ENCODE assay signal across 9 mouse cellular contexts in genomic region chr3:138463137-138463536, GRCm38 (mm10). TPM values are rescaled to one million over a fixed set of nuclear protein-coding genes. Genes with fewer than 3 reads are reported as not detected.
DNase-seq lines count a peak whose midpoint lies in the region; ATAC-seq and TF ChIP-seq lines count a peak whose summit lies in the region.
"Had no signal": no experiment of that assay in that cellular context is flagged by ENCODE, and none has a peak within 500 bp of the region (broad histone marks: within the 10 kb centered on the region; RNA-seq: fewer than 3 reads in every experiment).

No protein-coding gene starts in this region.

- DNase-seq in spleen, adult 2 months (ENCODE audit: low read depth in 1 of 2, low spot score in 2 of 2) = no peak
- no peak for DNase-seq in spleen, adult 18-20 months
- DNase-seq in brain, embryonic 18.5 days (ENCODE audit: low read depth, low spot score) = peak; percentile 24
- DNase-seq in right cerebral cortex, postnatal 36 days (ENCODE audit: low spot score in 2 of 2) = no peak

- H3K9ac ChIP-seq in intestine, embryonic 15.5 days = no peak overlapping the region
- H3K9ac ChIP-seq in lung, embryonic 16.5 days (ENCODE audit: low read length) = no peak overlapping the region
- no peak overlapping the region for H3K9ac ChIP-seq in stomach, embryonic 14.5 days (replicated peaks; ENCODE audit: low read depth, low read length)
- no peak overlapping the region for H3K9ac ChIP-seq in heart, embryonic 11.5 days (ENCODE audit: low read depth, low read length)
- H3K9ac ChIP-seq: heart, embryonic 15.5 days had no signal

- no peak overlapping the region for H3K4me3 ChIP-seq in spleen, adult 2 months (ENCODE audit: extremely low read depth, insufficient read depth, insufficient read length)
- H3K4me3 ChIP-seq in intestine, embryonic 15.5 days (replicated peaks) = no peak overlapping the region
- H3K4me3 ChIP-seq in lung, embryonic 16.5 days (ENCODE audit: low read length) = no peak overlapping the region
- no peak overlapping the region for H3K4me3 ChIP-seq in stomach, embryonic 14.5 days (ENCODE audit: low read depth, low read length)
- H3K4me3 ChIP-seq in heart, embryonic 11.5 days (ENCODE audit: low read depth, low read length) = no peak overlapping the region
- H3K4me3 ChIP-seq: heart, embryonic 15.5 days had no signal

- no peak overlapping the region for H3K4me2 ChIP-seq in intestine, embryonic 15.5 days (replicated peaks)
- H3K4me2 ChIP-seq in lung, embryonic 16.5 days (ENCODE audit: low read depth, low read length) = no peak overlapping the region
- no peak overlapping the region for H3K4me2 ChIP-seq in stomach, embryonic 14.5 days (replicated peaks; ENCODE audit: low read depth, low read length)
- H3K4me2 ChIP-seq in heart, embryonic 11.5 days = no peak overlapping the region
- H3K4me2 ChIP-seq: heart, embryonic 15.5 days had no signal

- H3K4me1 ChIP-seq in spleen, adult 2 months (ENCODE audit: control insufficient read depth, insufficient read depth, insufficient read length) = no peaks in the 10 kb centered on the region
- no peaks in the 10 kb centered on the region for H3K4me1 ChIP-seq in intestine, embryonic 15.5 days (replicated peaks)
- H3K4me1 ChIP-seq in lung, embryonic 16.5 days (replicated peaks; ENCODE audit: control insufficient read depth, insufficient read depth, low read length) = no peaks in the 10 kb centered on the region
- H3K4me1 ChIP-seq in stomach, embryonic 14.5 days (ENCODE audit: control insufficient read depth, insufficient read depth, low read length) = no peaks in the 10 kb centered on the region
- H3K4me1 ChIP-seq in heart, embryonic 11.5 days (ENCODE audit: control insufficient read depth, insufficient read depth, low read length) = no peaks in the 10 kb centered on the region
- H3K4me1 ChIP-seq: heart, embryonic 15.5 days had no signal

- TF ChIP-seq POLR2A in spleen, adult 2 months (IDR thresholded peaks at IDR 0.05; ENCODE audit: low read depth, low read length) = no peak

- 93% methylated on average over 2 of the region's 2 CpGs for WGBS in spleen, adult 2 months
- WGBS in intestine, embryonic 15.5 days = 74% methylated on average over 2 of the region's 2 CpGs
- WGBS in lung, embryonic 16.5 days = 74% methylated on average over 2 of the region's 2 CpGs
- WGBS in stomach, embryonic 14.5 days = 73% methylated on average over 2 of the region's 2 CpGs
- 83% methylated on average over 2 of the region's 2 CpGs for WGBS in heart, embryonic 11.5 days (ENCODE audit: insufficient replicate concordance)

- H3K36me3 ChIP-seq in spleen, adult 2 months (ENCODE audit: control insufficient read depth, insufficient read depth, low read length) = peaks cover 49% of the 10 kb centered on the region
- peaks cover 33% of the 10 kb centered on the region for H3K36me3 ChIP-seq in intestine, embryonic 15.5 days
- peaks cover 52% of the 10 kb centered on the region for H3K36me3 ChIP-seq in lung, embryonic 16.5 days (ENCODE audit: control insufficient read depth, insufficient read depth, low read length)
- H3K36me3 ChIP-seq in stomach, embryonic 14.5 days (ENCODE audit: control insufficient read depth, insufficient read depth, low read length) = peaks cover 42% of the 10 kb centered on the region
- H3K36me3 ChIP-seq in heart, embryonic 11.5 days (ENCODE audit: control insufficient read depth, insufficient read depth, low read length) = peaks cover 35% of the 10 kb centered on the region

- peak; percentile 78 for ATAC-seq in intestine, embryonic 15.5 days
- peak; percentile 52; the same call in 1 of the 2 replicates for ATAC-seq in lung, embryonic 16.5 days (ENCODE audit: low read depth)
- ATAC-seq in stomach, embryonic 14.5 days (ENCODE audit: insufficient number of reproducible peaks, insufficient read depth, low FRiP score, low read depth) = peak; percentile 49; the same call in 1 of the 2 replicates
- no peak for ATAC-seq in heart, embryonic 11.5 days (replicated peaks; ENCODE audit: insufficient number of reproducible peaks, low FRiP score, low TSS enrichment)

- no peaks in the 10 kb centered on the region for H3K27me3 ChIP-seq in spleen, adult 2 months (ENCODE audit: control insufficient read depth, insufficient read depth, low read length)
- no peaks in the 10 kb centered on the region for H3K27me3 ChIP-seq in intestine, embryonic 15.5 days (replicated peaks)
- no peaks in the 10 kb centered on the region for H3K27me3 ChIP-seq in lung, embryonic 16.5 days (ENCODE audit: control insufficient read depth, insufficient read depth, low read depth, low read length)
- H3K27me3 ChIP-seq in stomach, embryonic 14.5 days (ENCODE audit: control insufficient read depth, insufficient read depth, low read length) = no peaks in the 10 kb centered on the region
- H3K27me3 ChIP-seq in heart, embryonic 11.5 days (ENCODE audit: control insufficient read depth, insufficient read depth, low read length) = no peaks in the 10 kb centered on the region
- H3K27me3 ChIP-seq: heart, embryonic 15.5 days had no signal

- H3K9me3 ChIP-seq in intestine, embryonic 15.5 days = no peaks in the 10 kb centered on the region
- H3K9me3 ChIP-seq in lung, embryonic 16.5 days (ENCODE audit: control insufficient read depth, low read length) = no peaks in the 10 kb centered on the region
- no peaks in the 10 kb centered on the region for H3K9me3 ChIP-seq in stomach, embryonic 14.5 days (ENCODE audit: control insufficient read depth, low read depth, low read length)
- no peaks in the 10 kb centered on the region for H3K9me3 ChIP-seq in heart, embryonic 11.5 days (replicated peaks; ENCODE audit: control insufficient read depth, low read length)
- H3K9me3 ChIP-seq: heart, embryonic 15.5 days had no signal

- peak; percentile 40; the same call in 1 of the 2 replicates for TF ChIP-seq CTCF in spleen, adult 2 months (IDR thresholded peaks at IDR 0.05; ENCODE audit: extremely low read depth, insufficient read depth, insufficient read length, insufficient replicate concordance)

- no peak overlapping the region for H3K27ac ChIP-seq in spleen, adult 2 months (ENCODE audit: insufficient read depth, low read length)
- no peak overlapping the region for H3K27ac ChIP-seq in intestine, embryonic 15.5 days
- no peak overlapping the region for H3K27ac ChIP-seq in lung, embryonic 16.5 days (ENCODE audit: low read length)
- H3K27ac ChIP-seq in stomach, embryonic 14.5 days (ENCODE audit: low read length) = no peak overlapping the region
- H3K27ac ChIP-seq in heart, embryonic 11.5 days (ENCODE audit: low read depth, low read length) = no peak overlapping the region
- H3K27ac ChIP-seq: heart, embryonic 15.5 days had no signal

RNA-seq across cellular contexts. Expression of gene Adh5, which starts 20.2 kb away (rescaled TPM):
- polyA plus RNA-seq in spleen, adult 2 months (2012; rRNA removed) = 15.1 and 15.4 TPM in 2 replicates
- polyA plus RNA-seq in intestine, embryonic 15.5 days (2015; fragmentation: Nextera tagmentation; extraction: Ambion mirVana) = 215 and 222 TPM in 2 replicates
- polyA plus RNA-seq in lung, embryonic 16.5 days (2015; fragmentation: Nextera tagmentation; extraction: Ambion mirVana) = 212 and 215 TPM in 2 replicates
- polyA plus RNA-seq in stomach, embryonic 14.5 days (2014; fragmentation: Nextera tagmentation; extraction: Ambion mirVana) = 191 and 206 TPM in 2 replicates
- polyA plus RNA-seq in heart, embryonic 11.5 days (2014; fragmentation: Nextera tagmentation; extraction: Ambion mirVana) = 166 and 176 TPM in 2 replicates

RNA-seq across cellular contexts. Expression of gene Metap1, which starts 26.2 kb away (rescaled TPM):
- 6.6 and 8.5 TPM in 2 replicates for polyA plus RNA-seq in spleen, adult 2 months (2012; rRNA removed)
- polyA plus RNA-seq in intestine, embryonic 15.5 days (2015; fragmentation: Nextera tagmentation; extraction: Ambion mirVana) = 48.0 and 48.4 TPM in 2 replicates
- polyA plus RNA-seq in lung, embryonic 16.5 days (2015; fragmentation: Nextera tagmentation; extraction: Ambion mirVana) = 46.6 and 48.2 TPM in 2 replicates
- polyA plus RNA-seq in stomach, embryonic 14.5 days (2014; fragmentation: Nextera tagmentation; extraction: Ambion mirVana) = 59.6 and 66.2 TPM in 2 replicates
- 48.0 and 49.1 TPM in 2 replicates for polyA plus RNA-seq in heart, embryonic 11.5 days (2014; fragmentation: Nextera tagmentation; extraction: Ambion mirVana)

RNA-seq across cellular contexts. Expression of gene Adh4, which starts 47.9 kb away (rescaled TPM):
- polyA plus RNA-seq in spleen, adult 2 months (2012; rRNA removed) = not detected in 2 replicates
- polyA plus RNA-seq in intestine, embryonic 15.5 days (2015; fragmentation: Nextera tagmentation; extraction: Ambion mirVana) = 0.13 and 0.31 TPM in 2 replicates
- polyA plus RNA-seq in lung, embryonic 16.5 days (2015; fragmentation: Nextera tagmentation; extraction: Ambion mirVana) = not detected in 2 replicates
- polyA plus RNA-seq in stomach, embryonic 14.5 days (2014; fragmentation: Nextera tagmentation; extraction: Ambion mirVana) = not detected in 2 replicates
- polyA plus RNA-seq in heart, embryonic 11.5 days (2014; fragmentation: Nextera tagmentation; extraction: Ambion mirVana) = not detected in 2 replicates
- polyA plus RNA-seq: heart, embryonic 15.5 days had no signal

Comparison
In these comparisons a context has a peak if more than half of its experiments do, and no peak if none do; other contexts are left out.
1. RNA of gene Adh5, which starts 20.2 kb away (polyA plus RNA-seq): 215 to 222 TPM in intestine, embryonic 15.5 days, 212 to 215 TPM in lung, embryonic 16.5 days, 191 to 206 TPM in stomach, embryonic 14.5 days and 166 to 176 TPM in heart, embryonic 11.5 days; 15.1 to 15.4 TPM in spleen, adult 2 months; every median in the first group is over 10 times any median in the second.